Mouse (Mus musculus) liver, adult (tissue): ENCODE measurements at regions not wholly inside any gene's neighbourhood (a gene's known extent, or its start where the extent isn't known, plus 50 kb on each side); places are given as distances from the start of the nearest gene placed in this dataset.

ENCODE experiments used
- GATA4 ChIP-seq: IDR thresholded peaks from 2 replicates; pipeline ENCODE4 v1.6.1; 2014; ENCODE audit warnings: mild to moderate bottlenecking, low read length; ENCODE audit not compliant: insufficient replicate concordance

DNA sequence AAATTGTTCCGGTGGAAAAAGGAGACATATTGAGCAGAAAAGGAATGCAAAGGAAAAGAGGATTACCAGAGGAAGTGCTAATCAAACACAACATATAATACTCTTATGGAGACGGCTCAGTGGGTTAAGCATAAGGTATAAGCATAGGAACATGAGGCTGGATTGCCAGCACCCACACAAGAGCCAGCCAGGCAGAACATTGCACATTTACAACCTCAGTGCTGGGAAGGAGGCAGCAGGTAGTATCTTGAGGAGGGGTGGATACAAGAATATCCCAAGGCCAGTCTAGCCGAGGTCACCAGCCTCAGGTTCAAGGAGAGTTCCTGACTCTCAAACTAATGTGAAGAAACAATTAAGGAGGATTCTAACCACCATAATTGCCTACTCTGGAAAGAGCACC lies 138.0 kb downstream of the Emp1 start:
- TF ChIP-seq GATA4 = no peak

DNA sequence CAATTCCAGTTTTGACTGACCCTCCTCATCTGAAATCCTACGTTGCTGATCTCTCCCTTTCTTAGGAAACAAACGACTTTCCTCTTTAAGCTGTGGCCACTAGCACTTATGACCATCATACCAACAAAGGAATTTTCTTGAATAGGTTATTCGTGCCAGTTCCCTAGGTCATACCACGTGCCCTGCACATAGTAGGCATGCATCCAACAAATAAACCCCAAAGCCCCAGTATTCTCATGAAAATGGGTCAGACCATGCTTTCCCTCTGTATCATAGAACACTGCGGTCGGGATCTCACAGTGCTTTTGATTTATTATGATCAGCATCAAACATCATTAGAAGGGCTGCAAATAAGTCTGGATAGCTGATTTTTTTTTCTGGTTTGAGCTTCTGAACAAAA lies 139.4 kb downstream of the Emp1 start:
- TF ChIP-seq GATA4 = no peak

DNA sequence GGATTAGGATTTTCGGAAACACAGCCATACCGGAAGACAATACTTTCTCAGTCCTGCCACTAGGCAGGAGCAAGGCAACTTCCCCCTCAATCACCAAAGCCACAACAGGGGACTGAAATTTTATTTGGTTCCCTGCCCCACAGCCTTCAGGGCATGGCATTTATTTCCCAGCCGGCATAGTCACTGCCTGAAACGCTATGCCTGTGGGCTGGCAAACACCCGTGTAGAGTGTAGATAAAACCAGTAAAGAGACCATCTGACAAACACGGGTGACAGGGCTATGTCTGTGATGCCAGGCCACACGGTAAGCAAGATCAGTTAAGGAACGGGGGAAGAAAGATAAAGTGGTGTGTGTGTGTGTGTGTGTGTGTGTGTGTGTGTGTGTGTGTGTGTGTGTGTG lies 140.1 kb downstream of the Emp1 start:
- no peak for TF ChIP-seq GATA4

DNA sequence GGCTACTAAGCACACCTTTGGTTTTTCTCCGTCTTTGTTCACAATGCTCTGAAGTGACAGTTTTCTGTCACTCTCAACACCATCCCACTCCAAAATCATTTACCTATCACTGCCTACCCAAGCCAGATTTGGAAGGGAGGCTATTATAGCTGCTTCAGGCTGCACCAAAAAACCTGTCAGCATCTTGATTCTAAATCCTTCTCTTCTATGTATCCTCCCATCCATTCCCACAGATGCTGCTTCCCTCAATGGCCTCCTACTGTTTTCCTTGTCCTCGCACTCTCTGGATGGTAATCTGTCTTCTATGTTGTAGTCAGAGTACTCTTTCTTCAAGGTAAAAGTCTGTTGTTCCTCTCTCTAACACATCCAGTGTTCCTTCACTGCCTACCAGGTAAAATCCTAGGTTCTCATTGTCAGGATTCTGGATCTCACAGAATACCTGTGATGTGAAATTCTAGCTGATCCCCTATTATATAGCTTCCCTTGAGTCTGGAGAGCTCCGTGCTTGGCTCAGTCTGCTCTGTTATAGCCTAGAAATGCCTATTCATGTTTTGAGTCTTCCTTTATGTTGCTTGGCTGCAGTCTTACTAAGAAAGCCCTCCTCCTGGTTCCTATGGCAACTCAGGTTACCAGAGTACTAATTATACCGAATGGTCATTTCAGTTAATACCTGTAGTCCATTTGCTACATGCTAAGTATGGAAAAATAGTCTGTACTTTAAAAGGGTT lies 156.5 kb downstream of the Emp1 start:
- no peak for TF ChIP-seq GATA4

DNA sequence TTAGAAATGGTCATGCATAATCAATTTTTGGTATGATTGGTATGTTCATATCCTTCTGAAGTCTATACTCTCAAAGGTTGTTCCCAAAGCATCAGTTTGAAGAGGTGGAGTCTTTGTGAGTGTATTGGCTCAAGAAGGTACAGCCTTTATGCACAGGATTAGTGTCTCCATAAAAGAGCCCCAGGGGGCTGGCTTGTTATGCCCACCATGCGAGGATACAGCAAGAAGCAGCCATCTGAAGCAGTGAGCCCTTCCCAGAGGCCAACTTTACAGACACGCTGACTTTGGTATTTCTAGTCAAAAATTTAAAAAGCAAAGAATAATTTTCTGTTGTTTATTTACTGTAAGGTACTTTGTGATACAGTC lies 157.1 kb downstream of the Emp1 start:
- TF ChIP-seq GATA4 = no peak

DNA sequence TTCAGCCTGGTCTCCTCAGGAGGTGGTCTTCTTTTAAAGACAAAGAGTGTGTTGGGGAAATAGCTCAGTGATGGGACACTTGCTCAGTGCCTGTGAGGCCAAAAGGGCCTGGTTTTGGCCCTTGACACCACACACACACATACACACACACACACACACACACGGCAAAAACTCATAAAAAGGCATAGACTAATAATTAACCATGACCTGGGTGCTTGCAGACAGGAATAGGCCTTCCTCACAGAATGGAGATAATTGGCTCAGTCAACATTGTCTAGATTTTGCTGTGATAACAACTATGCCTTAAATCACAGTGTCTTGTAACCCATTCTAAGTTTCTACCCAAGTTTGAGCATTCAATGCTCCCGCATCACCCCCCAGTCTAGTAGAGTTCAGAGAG lies 158.5 kb downstream of the Emp1 start:
- TF ChIP-seq GATA4 = no peak

DNA sequence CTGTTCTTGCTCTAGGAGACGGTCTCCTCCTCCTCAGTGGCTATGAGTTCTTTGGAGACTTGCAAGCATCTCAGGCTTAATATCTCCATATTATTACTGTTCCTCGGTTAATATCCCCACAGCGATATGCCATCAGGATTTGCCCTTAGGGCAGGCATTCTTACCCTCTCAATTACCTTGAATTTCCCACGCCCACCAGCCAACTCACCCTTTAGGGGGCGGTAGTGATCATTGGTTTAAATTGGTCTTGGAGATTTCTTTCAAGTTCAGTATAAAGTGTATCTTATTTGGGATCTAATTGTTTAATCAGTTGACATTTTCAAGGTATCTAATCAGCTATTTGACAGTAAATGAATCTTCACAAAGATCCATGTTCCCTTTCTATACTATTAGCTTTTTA lies 162.5 kb downstream of the Emp1 start:
- TF ChIP-seq GATA4 = no peak

DNA sequence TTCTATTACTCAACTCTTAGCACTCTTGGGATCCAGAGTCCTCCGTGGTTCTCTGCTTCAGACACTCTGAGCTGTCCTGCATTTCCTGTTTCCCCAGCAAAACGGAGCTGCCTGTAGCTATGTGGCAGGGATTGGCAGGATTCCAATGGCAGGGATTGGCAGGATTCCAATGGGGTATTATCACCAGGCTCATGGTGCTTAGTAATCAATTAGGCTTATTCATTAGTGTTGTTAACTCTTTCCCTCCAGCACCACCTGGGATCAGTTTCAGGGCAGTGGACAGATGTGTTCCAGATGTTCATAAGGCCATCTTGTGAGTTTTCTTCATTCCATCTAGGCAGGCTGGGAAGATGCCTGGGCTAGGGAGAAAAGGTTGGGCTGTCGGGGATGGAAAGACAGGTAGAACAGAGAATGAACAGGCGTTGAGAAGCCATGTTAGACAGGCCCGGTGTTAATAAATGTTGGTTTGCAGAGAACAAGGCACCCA lies 163.5 kb downstream of the Emp1 start:
- TF ChIP-seq GATA4 = no peak

DNA sequence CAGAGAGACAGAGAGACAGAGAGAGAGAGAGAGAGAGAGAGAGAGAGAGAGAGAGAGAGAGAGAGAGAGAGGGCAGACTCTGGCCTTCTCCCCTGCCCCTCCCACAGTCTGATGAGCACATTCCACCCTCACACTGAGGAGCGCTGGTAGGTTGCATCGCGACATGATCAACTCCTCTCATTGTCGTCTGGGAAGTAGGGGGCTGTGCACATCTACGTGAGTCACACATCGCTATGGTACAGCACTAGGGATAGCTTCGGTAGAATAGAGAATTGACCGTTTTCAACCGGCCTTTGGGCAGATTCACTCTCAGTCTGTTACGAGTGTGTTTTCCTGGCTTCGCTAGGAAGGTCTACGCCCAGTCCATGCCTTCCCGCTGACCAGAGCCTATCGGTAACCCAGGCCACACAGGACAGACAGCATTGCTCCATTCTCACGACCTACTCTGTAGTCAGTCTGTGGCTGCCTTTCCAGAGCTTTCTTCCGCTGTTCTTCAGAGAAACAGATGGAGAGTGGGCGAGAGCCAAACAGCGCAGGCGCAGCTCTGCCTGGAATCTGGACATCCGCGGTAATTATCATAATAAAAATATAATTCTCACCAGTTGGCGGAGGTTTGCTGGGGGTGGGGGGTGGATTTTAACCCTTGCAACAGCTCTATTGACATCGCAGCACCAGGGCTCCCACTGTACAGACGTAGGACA lies 164.3 kb downstream of the Emp1 start:
- no peak for TF ChIP-seq GATA4

DNA sequence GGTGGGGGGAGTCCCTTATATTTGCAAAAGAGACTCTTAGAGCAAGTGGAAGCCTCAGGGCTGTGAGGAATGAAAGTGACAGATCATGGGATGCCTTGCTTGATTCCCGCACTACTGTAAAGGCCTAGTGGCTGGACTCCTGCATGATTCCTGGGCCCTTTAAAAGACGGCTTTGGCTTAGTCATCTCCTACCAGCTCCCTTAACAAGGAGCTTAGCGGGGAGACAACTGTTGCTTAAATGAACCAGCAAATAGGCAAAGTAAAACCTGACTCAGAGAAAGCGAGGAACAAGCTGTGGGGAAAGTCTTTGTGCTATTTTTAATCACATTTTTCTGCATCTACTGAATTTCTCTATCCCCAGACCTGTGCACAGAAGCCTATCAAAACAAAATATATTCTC lies 165.5 kb downstream of the Emp1 start:
- no peak for TF ChIP-seq GATA4

DNA sequence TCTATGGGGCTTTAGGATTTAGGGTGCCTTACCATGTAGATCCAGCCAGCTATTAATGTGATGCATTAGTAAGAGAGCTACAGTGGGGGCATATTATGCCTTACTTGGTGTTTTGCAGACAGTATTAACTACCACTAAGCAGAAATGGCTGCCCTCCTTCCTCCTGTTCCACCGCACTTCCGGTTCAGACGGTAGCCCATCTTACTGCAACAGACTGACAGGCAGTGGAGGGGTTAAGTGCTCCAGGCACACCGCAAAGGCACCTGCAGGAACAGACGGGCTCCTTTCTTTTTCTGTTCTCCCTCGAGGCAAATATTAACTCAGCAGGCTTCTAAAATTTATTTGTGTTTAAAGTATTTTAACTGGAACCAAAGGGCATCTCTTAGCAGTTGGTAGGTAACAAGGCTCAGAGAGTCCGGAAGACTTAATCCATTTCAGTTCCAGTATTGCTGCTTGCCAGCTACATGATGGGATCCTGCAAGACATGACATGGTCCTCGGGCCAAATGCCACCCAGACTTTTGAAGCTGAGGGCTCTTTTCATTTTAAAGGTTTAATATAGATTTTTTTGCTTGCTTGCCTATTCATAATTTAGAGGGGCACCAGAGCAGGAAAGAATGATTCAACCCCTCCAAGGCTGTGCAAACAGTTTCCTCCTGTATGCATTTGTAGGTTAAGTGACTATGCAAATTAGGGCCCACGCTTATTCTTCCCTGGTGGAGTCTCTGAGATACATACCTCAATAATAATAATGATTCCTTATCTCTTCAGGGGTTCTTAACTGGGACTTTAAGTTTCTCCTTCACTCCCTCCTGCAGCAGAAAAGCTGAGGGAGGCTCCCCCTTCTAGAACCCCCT lies 177.7 kb downstream of the Emp1 start:
- no peak for TF ChIP-seq GATA4

DNA sequence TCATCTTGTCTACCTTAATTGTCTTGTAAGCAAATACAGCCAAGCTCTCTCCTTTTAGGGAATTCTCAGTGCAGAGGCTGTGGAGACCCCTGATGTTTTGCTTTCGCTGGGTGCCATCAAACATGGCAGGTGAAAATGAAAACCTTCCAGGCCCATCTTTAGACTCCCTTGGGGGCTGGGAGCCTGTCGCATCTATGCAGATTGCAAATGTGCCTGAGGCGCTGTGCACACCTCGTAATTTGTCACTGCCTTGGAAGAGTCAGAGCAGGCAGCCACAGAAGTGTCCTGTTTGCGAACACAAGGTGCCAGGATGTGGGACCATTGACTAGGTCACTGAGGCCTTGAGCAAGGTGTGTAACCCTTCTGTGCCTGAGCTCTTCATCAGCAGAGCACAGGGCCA lies 179.2 kb downstream of the Emp1 start:
- TF ChIP-seq GATA4 = no peak

DNA sequence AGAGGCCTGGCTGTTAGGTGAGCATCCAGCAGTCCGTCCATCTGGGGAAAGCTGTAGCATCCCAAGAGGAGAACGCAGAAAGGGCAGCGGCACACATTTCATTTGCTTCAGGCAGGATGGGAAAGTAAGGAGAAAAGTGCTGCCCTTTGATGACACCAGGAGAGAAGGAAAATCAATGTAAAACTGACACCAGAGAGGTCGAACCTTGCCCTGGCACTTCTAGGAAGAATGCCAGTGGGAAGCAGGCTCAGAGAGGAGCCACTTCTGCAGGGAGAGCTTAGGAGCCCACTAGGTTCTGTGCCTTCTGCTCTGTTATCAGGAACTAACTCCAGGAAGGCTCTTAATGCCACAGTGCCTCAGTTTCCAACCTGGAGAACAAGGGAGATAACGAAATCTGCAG lies 180.0 kb downstream of the Emp1 start:
- no peak for TF ChIP-seq GATA4

DNA sequence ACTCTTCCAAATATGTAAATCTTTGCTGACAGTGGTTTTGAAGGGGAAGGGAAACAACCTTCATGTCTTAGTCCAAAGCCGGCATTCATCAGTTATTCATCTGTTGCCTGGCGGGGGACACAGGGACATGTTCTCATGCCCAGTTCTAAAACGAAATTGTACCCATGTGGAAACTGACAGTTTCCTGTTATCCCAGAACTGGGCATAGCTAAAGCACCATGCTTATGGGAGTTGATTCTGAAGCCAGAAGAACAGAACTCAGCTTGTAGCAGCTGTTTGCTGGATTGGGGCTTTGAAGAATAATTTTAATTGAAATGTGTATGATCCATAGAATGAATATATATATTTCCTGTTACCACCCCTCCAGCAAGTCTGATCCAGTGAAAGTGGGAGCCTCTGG lies 181.0 kb downstream of the Emp1 start:
- no peak for TF ChIP-seq GATA4

DNA sequence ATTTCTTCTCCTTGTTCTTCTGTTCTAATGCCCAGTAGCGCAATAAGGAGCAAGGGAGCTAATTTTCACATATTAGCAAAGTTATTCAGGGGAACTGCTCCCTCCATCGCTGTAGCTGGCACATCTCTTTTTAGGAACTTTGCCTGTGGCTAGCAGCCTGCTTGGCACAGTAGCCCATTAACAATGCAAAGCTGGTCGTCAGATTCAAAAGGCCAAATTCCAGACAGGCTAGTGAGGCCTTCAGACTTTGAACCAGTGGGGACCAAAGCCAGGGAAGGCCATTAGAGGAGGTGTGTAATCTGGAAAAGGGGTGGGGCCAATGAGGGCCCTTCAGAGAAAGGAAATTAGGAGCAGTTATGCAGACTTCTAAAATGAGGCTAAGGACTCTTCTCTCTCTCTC lies 181.5 kb downstream of the Emp1 start:
- TF ChIP-seq GATA4 = no peak
